Mouse (Mus musculus): ENCODE data around the gene Rnasel. TPM values are rescaled to one million over a fixed set of nuclear protein-coding genes. Genes with fewer than 3 reads are reported as not detected.

Gene Rnasel
- total and polyA plus RNA-seq, 2 experiments = 0.72 to 5.1 TPM

- WGBS = 95% methylated on average over 2 of the region's 2 CpGs
- H3K27me3 ChIP-seq (ENCODE audit: control insufficient read depth, insufficient read depth, low read length) = no peaks in the 10 kb centered on the region
Observed at GRCm38 (mm10) chr1:153712633-153713032, 36.6 kb upstream of the Rnasel start.

DNA sequence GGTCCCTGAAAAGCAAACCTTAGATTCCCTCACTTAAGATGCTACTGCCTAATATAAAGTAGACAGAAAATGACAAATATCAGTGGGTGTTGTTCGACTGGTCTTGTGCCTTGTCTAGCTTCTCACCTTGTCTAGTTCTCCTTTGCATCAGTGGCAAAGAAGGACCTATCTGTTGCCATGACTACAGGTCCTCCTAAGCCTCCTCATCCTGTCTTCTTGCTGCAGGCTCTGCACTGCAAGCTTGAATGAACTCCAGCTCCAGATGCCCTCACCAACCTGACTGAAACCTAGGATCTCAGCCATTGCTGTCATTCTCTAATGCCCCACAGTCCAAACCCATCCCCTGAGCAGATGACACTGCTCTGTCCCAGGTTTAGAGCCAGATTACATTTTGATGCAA, 31.2 kb upstream of the Rnasel start:
- Histone ChIP-seq H3K27ac (replicated peaks; ENCODE audit: insufficient read depth, low read depth, low read length) (no peak overlapping the region), H3K79me2 (ENCODE audit: control insufficient read depth, insufficient read depth, low read length) (no peaks in the 10 kb centered on the region), H3K4me3 (ENCODE audit: insufficient read depth, low read depth, low read length) (no peak overlapping the region), H3K36me3 (ENCODE audit: control insufficient read depth, insufficient read depth, low read length) (no peaks in the 10 kb centered on the region), H3K9ac (ENCODE audit: low read depth, low read length) (no peak overlapping the region), H3K4me1 (ENCODE audit: control insufficient read depth, insufficient read depth, low read length) (peaks cover 4% of the 10 kb centered on the region), H3K27me3 (ENCODE audit: control insufficient read depth, insufficient read depth, low read length) (no peaks in the 10 kb centered on the region)
- TF ChIP-seq CTCF (IDR thresholded peaks at IDR 0.05; ENCODE audit: low read depth, low read length) (no peak), POLR2A (IDR thresholded peaks at IDR 0.05; ENCODE audit: extremely low read depth, insufficient read depth, low read length) (no peak)
- WGBS = 88% methylated on average over 1 of the region's 1 CpGs
- DNase-seq (ENCODE audit: extremely low read depth, low read depth, low spot score) = no peak

More at GRCm38 (mm10) chr1:153712633-153713032, 36.6 kb upstream of the Rnasel start:
- DNase-seq (ENCODE audit: extremely low read depth, low read depth, low spot score) = no peak
- no peaks in the 10 kb centered on the region for H3K79me2 ChIP-seq (ENCODE audit: control insufficient read depth, insufficient read depth, low read length)
- H3K4me3 ChIP-seq (ENCODE audit: insufficient read depth, low read depth, low read length) = no peak overlapping the region
- TF ChIP-seq POLR2A (IDR thresholded peaks at IDR 0.05; ENCODE audit: extremely low read depth, insufficient read depth, low read length) = no peak
- TF ChIP-seq CTCF (IDR thresholded peaks at IDR 0.05; ENCODE audit: low read depth, low read length) = no peak
- H3K36me3 ChIP-seq (ENCODE audit: control insufficient read depth, insufficient read depth, low read length) = no peaks in the 10 kb centered on the region
- no peaks in the 10 kb centered on the region for H3K4me1 ChIP-seq (ENCODE audit: control insufficient read depth, insufficient read depth, low read length)
- no peak overlapping the region for H3K9ac ChIP-seq (ENCODE audit: low read depth, low read length)
- H3K27ac ChIP-seq (replicated peaks; ENCODE audit: insufficient read depth, low read depth, low read length) = no peak overlapping the region

GRCm38 (mm10) chr1:153720935-153721334, 28.3 kb upstream of the Rnasel start:
- H3K79me2 ChIP-seq (ENCODE audit: control insufficient read depth, insufficient read depth, low read length) = no peaks in the 10 kb centered on the region
- peaks cover 4% of the 10 kb centered on the region for H3K4me1 ChIP-seq (ENCODE audit: control insufficient read depth, insufficient read depth, low read length)
- WGBS = 50% methylated on average over 7 of the region's 7 CpGs
- DNase-seq (ENCODE audit: extremely low read depth, low read depth, low spot score) = no peak
- no peak overlapping the region for H3K27ac ChIP-seq (replicated peaks; ENCODE audit: insufficient read depth, low read depth, low read length)
- TF ChIP-seq CTCF (IDR thresholded peaks at IDR 0.05; ENCODE audit: low read depth, low read length) (no peak), POLR2A (IDR thresholded peaks at IDR 0.05; ENCODE audit: extremely low read depth, insufficient read depth, low read length) (no peak)
- no peaks in the 10 kb centered on the region for H3K27me3 ChIP-seq (ENCODE audit: control insufficient read depth, insufficient read depth, low read length)
- H3K36me3 ChIP-seq (ENCODE audit: control insufficient read depth, insufficient read depth, low read length) = no peaks in the 10 kb centered on the region
- H3K9ac ChIP-seq (ENCODE audit: low read depth, low read length) = no peak overlapping the region
- H3K4me3 ChIP-seq (ENCODE audit: insufficient read depth, low read depth, low read length) = no peak overlapping the region

GRCm38 (mm10) chr1:153721565-153722310, 27.5 kb upstream of the Rnasel start:
- Histone ChIP-seq H3K27ac (replicated peaks; ENCODE audit: insufficient read depth, low read depth, low read length) (no peak overlapping the region), H3K36me3 (ENCODE audit: control insufficient read depth, insufficient read depth, low read length) (no peaks in the 10 kb centered on the region), H3K79me2 (ENCODE audit: control insufficient read depth, insufficient read depth, low read length) (no peaks in the 10 kb centered on the region), H3K4me3 (ENCODE audit: insufficient read depth, low read depth, low read length) (no peak overlapping the region), H3K4me1 (ENCODE audit: control insufficient read depth, insufficient read depth, low read length) (peaks cover 4% of the 10 kb centered on the region), H3K27me3 (ENCODE audit: control insufficient read depth, insufficient read depth, low read length) (no peaks in the 10 kb centered on the region), H3K9ac (ENCODE audit: low read depth, low read length) (no peak overlapping the region)
- DNase-seq (ENCODE audit: extremely low read depth, low read depth, low spot score) = peak; percentile 49
- TF ChIP-seq POLR2A (IDR thresholded peaks at IDR 0.05; ENCODE audit: extremely low read depth, insufficient read depth, low read length) (no peak), CTCF (IDR thresholded peaks at IDR 0.05; ENCODE audit: low read depth, low read length) (no peak)
- 48% methylated on average over 9 of the region's 9 CpGs for WGBS

- 59% methylated on average over 9 of the region's 9 CpGs for WGBS
- Histone ChIP-seq H3K36me3 (ENCODE audit: control insufficient read depth, insufficient read depth, low read length) (no peaks in the 10 kb centered on the region), H3K9ac (ENCODE audit: low read depth, low read length) (no peak overlapping the region), H3K4me3 (ENCODE audit: insufficient read depth, low read depth, low read length) (no peak overlapping the region), H3K79me2 (ENCODE audit: control insufficient read depth, insufficient read depth, low read length) (no peaks in the 10 kb centered on the region), H3K4me1 (ENCODE audit: control insufficient read depth, insufficient read depth, low read length) (peaks cover 4% of the 10 kb centered on the region), H3K27me3 (ENCODE audit: control insufficient read depth, insufficient read depth, low read length) (no peaks in the 10 kb centered on the region), H3K27ac (replicated peaks; ENCODE audit: insufficient read depth, low read depth, low read length) (no peak overlapping the region)
- DNase-seq (ENCODE audit: extremely low read depth, low read depth, low spot score) = no peak
- TF ChIP-seq CTCF (IDR thresholded peaks at IDR 0.05; ENCODE audit: low read depth, low read length) = no peak
- TF ChIP-seq POLR2A (IDR thresholded peaks at IDR 0.05; ENCODE audit: extremely low read depth, insufficient read depth, low read length) = no peak
Observed at GRCm38 (mm10) chr1:153723426-153723825, 25.8 kb upstream of the Rnasel start.

- H3K27me3 ChIP-seq (ENCODE audit: control insufficient read depth, insufficient read depth, low read length) = no peaks in the 10 kb centered on the region
- H3K79me2 ChIP-seq (ENCODE audit: control insufficient read depth, insufficient read depth, low read length) = no peaks in the 10 kb centered on the region
- TF ChIP-seq POLR2A (IDR thresholded peaks at IDR 0.05; ENCODE audit: extremely low read depth, insufficient read depth, low read length) (no peak), CTCF (IDR thresholded peaks at IDR 0.05; ENCODE audit: low read depth, low read length) (no peak)
- H3K4me1 ChIP-seq (ENCODE audit: control insufficient read depth, insufficient read depth, low read length) = peaks cover 4% of the 10 kb centered on the region
- no peak for DNase-seq (ENCODE audit: extremely low read depth, low read depth, low spot score)
- H3K36me3 ChIP-seq (ENCODE audit: control insufficient read depth, insufficient read depth, low read length) = no peaks in the 10 kb centered on the region
- WGBS = 92% methylated on average over 16 of the region's 16 CpGs
- H3K9ac ChIP-seq (ENCODE audit: low read depth, low read length) = no peak overlapping the region
- H3K4me3 ChIP-seq (ENCODE audit: insufficient read depth, low read depth, low read length) = no peak overlapping the region
- no peak overlapping the region for H3K27ac ChIP-seq (replicated peaks; ENCODE audit: insufficient read depth, low read depth, low read length)
Observed at GRCm38 (mm10) chr1:153726636-153727035, 22.6 kb upstream of the Rnasel start.
